Mouse (Mus musculus) activated CD4-positive, CD25-positive, alpha-beta regulatory T cell, adult 4 months (primary cell): ENCODE results near the gene Nap1l1. TPM values are rescaled to one million over a fixed set of nuclear protein-coding genes. Genes with fewer than 3 reads are reported as not detected.
"Not testable (repeated sequence)": the region's sequence is repeated elsewhere in the genome, so short reads cannot be mapped to it uniquely, and the experiment has no call there.

Source experiments
- ATAC-seq: one replicate; pipeline ENCODE4 v1.8.0; 2017
- polyA plus RNA-seq, 2 experiments: library from polyadenylated mRNA; unstranded; fragments of 100-300 nt; shearing (Covaris generic); gene quantifications; one replicate each; pipeline ENCODE4 v1.2.1; 2017

Nap1l1 gene
- polyA plus RNA-seq, 2 experiments from 2014 or later, result 155 to 159 TPM

DNA sequence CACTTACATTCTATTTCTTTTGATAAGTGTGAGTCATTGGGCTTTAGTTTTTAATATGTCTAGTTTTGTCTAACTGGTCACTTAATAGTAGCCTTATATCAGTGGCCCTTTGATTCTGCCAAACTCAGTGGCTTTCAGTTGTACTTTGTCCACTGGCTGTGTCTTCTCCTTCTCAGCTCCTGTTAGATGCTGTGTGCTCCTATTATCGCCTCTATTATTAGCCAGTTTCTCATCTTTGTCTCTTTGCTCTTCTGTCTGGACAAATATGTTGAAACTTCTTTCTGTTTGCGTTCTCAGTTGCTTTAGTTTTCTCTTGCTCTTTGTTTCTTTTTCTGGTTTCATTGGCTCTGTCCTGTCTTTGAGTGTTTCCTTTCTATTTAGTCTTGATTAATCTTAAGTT, 9.6 kb downstream of the Nap1l1 start:
- ATAC-seq, result no peak

DNA sequence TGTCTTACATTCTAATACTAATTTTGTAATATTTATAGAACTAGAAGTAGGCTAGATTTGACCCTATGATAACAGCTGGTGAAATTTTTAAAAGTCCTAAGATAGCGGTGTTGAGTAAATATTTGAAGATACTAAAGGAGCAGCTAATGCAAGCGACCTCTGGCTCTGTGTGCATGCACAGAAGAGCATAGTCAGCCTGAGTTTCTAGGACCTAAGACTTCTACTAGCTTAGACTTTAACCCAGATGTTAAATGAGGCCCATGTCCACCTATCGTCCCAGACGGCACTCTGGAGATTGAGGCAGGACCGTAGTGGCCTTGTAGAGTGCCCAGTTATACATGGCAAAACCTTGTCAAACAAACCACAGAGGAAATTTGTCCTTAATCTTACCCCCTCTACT, 11.1 kb downstream of the Nap1l1 start:
- ATAC-seq, result no peak

DNA sequence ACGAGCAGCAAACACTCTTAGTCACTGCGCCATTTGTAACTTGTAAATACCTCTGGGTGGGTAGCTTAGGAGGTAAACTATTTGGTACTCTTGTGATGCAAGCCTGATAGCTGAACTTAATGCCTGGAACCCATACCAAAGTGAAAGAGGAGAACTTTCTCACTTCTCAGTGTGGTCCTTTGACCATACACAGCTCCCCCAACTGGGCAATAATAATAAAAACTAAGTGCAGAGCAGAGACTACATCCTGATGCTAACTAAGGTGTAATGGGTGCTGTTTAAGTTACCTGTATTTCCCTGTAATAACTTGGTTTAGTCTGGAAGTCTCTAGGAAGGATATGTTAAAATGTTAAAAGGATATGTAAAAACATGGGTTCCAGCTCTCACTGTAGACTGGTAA, 15.8 kb downstream of the Nap1l1 start:
- ATAC-seq, result peak; percentile 33

DNA sequence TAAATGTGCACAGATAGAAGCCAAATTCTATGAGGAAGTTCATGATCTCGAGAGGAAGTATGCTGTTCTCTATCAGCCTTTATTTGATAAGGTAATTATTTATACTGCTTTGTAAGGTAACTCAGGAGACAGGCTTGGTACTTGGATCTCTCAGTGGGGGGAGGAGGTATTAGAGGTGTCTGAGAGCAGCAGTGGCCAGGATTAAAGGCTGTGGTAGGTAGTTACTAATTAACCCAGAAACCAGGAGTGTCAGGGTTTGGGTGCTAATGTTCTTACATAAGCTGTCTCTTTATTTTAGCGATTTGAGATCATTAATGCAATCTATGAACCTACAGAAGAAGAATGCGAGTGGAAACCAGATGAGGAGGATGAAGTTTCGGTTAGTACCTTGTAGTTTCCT, 17.1 kb downstream of the Nap1l1 start:
- not testable (repeated sequence) for ATAC-seq

DNA sequence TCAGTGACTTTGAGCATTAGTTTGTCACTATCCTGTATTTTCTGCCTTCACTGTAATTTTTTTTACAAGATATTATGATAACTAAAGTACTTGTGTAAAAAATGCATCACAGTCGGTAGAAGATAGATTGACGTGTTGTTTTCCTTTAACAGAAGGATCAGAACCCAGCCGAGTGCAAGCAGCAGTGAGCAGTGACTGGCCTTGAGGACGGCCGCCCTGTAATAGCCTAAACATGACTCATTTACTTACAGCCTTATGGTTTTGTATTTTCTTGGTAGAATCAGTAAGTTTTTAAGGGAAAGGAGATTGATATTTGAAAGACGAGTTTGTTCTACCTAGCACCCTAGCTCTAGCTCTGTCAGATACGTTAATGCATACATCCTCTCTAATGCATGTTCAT, 22.9 kb downstream of the Nap1l1 start:
- no peak for ATAC-seq

DNA sequence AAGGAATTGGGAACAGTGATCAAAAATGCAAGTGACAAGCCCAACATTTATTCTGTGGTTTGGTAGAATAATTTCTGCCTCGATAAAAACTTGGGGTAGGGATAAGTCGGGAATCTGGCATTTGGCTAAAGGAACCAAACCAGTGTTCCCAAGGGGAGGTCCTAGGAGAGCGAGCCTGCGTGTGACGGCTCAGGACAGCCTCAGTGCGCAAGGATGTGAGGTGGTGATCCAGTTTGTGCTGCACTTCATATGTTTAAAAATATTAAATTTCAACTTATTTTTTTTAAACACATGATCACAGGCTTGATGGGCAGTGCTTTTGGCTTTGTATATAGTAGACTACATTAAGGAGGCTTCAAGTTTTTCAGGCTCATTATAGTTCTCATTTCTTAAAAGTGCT, 26.9 kb downstream of the Nap1l1 start:
- no peak for ATAC-seq

DNA sequence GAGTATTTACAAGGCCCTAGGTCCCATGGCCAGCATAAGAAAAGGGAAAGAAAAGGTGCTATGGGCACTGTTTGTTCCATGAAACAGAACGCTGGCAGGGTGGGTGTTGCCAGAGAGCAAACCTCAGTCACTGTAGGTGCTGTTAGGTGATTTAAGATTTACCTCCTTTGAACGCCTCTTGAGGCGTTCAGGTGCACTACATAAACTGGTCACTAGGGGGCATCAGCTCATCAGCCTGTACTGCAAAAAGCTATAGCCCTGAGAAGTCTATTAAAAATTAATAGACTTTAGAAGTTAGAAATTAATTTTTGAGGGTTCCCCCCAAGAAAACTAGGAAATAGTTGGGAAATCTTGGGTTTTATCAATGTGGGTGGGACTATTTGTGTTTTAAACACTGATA, 30.0 kb downstream of the Nap1l1 start:
- ATAC-seq, result no peak

DNA sequence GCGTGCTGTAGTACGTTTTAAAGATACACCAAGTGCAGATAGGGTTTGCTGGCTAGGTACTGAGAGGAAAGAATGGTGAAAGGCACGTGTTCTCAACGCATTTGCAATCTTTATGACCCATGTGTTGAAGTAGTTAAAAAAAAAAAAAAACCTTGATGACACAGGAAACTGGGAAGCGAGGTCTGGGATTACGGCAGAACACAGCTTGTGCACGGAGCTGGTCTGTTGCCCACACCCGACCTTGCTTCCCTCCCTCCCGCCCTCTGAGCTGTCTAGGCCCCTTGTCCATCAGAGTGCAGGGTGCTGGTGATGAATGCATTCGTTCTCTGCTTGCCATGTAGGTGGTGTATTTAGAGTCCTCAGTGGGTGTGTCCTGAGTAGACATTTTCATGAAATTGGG, 30.7 kb downstream of the Nap1l1 start:
- ATAC-seq, result no peak

DNA sequence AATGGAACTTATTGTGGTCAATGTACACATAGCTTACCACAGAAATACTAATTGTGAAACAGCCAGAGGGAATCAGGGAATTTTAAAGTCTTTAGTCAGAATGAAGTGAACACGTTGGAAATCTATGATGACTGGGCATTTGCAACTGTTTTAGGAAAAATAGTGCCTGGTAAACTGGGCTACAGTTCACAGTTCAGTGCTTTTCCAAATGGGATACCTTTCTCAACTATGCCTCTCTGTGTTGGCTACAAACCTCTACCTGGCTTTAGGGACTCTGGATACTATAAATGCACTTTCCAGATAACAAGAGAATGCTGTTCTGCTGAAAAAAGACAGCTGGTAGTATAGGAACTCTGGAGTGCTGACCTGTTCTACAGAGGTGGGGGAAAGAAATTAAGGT, 31.6 kb downstream of the Nap1l1 start:
- no peak for ATAC-seq

DNA sequence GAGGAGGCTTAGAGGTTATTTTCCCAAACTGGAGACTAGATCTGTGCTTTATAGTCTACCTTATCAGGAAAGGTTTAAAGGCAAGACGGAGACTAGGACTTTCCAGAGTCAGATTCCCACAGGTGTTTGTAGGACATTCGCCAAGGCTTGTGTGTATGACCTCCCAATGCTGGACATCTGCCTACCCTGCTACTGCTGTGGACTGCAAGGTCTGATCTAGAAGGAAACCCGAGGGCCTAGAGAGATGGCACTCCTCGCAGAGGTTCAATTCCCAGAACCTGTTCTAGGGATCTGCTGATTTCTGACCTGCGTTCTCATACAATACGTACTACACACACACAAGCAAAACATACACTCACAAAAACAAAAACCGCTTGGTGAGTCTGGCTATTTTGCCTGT, 32.4 kb downstream of the Nap1l1 start:
- no peak for ATAC-seq

DNA sequence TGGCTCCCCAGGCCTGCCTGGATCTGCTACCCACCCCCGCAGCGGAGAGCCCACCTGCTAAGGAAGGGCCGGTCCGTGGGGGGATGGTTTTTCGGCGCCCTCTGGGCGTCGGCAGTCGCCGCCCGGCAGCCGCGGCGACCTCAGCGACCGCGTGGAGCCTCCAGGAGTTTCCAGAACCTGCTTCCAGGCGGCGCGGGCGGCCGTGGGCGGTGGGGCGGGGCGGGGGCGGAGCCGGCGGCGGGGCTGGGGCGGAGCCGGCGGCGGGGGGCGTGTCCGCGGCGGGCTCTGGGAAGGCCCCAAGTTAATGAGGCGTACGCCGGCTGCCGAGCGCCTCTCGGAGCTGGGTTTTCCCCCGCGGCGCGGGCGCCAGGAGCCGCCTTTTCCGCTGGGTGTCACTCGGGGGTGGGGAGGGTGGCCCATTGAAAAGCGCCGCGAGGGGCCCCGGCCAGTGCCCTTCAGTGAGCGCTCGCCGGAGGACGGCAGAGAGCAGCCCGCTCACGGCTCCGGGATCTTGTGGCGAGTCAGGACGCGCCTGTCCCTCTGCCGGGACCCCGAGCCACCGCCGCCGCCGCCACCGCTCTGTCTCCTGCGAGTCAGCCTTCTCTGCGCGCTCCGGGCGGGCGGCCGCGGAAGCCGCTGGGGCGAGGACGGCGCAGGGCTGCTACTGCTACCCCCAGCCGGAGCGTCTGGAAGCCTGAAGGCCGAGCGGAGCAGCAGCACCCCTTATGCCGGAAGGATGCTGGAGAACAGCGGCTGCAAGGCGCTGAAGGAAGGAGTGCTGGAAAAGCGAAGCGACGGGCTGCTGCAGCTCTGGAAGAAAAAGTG, 33.3 kb downstream of the Nap1l1 start, which contains the start of gene Phlda1:
TSS of gene Phlda1 (plus strand) at position 186 of the 825 bp plus-strand sequence.
- ATAC-seq, result peak; percentile 85

DNA sequence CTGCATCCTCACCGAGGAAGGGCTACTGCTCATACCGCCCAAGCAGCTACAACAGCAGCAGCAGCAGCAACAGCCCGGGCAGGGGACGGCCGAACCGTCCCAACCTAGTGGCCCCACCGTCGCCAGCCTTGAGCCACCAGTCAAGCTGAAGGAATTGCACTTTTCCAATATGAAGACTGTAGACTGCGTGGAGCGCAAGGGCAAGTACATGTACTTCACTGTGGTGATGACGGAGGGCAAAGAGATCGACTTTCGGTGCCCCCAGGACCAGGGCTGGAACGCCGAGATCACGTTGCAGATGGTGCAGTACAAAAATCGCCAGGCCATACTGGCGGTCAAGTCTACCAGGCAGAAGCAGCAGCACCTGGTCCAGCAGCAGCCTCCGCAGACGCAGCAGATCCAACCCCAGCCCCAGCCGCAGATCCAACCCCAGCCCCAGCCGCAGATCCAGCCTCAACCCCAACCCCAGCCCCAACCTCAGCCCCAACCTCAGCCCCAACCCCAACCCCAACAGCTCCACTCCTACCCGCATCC, 34.0 kb downstream of the Nap1l1 start:
- ATAC-seq, result peak; percentile 19

DNA sequence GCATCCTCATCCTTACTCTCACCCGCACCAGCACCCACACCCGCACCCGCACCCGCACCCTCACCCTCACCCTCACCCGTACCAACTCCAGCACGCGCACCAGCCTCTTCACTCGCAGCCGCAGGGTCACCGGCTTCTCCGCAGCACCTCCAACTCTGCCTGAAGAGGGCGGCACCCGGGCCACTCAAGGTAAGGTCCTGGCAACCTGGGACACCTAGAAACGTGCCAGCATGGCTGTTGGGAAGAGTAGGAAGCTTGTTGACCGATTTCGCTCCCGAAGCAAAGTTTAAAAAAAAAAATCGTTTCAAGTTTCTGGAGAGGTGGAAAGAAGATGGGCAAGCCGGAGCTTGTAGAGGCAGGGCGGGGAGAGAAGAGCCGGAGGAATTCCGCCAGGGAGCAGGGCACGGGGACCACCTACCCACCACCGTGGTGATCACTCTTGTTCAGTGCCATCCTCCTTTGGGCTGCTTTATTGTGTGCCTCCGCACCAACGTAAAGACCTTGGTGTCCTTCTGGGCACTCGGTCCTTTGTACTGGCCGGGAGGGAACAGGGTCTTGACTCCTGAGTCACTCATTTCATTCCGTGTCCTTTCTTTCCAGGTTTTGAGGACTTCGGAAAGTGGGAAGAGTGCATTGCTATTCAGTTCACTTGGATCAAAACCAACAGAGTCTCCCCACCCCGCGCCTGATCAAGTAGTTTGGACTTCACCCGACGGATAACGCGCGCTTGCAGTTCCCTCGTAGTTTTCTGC, 34.6 kb downstream of the Nap1l1 start:
- ATAC-seq, result peak; percentile 21

DNA sequence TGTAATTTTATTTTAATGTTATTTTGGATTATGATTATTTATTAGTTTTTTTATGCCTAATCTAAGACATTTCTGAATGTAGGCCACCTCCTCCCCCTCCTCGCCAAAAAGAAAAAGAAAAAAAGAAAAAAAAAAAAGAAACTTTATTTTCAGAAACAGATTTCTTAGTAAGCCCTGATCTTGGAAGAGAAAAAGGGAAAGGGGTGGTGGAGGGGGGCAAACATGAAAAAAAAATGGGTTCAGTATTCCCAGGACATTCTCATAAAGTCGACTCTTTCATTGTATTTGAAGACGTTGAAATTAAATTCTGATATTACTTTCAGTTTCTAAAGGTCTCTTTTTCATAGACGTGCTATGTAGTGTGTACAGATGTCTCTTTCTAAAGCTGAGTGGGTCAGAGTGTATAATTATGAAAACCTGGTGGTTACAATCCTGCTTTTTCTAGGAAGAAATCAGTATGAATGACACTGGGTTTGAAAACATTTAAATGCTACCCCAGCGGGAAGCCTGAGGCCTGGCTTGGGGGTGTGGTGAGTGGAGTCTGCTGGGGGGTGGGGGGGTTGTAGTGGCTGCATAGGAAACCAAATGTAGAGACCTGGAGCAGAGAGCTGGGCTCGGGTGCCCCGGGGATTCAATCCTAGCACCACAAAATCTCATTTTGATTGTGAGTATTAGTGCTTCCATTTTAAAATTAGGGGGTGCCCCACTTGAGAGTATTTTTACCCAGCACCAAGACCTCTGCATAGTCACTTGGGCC, 35.5 kb downstream of the Nap1l1 start:
- no peak for ATAC-seq

DNA sequence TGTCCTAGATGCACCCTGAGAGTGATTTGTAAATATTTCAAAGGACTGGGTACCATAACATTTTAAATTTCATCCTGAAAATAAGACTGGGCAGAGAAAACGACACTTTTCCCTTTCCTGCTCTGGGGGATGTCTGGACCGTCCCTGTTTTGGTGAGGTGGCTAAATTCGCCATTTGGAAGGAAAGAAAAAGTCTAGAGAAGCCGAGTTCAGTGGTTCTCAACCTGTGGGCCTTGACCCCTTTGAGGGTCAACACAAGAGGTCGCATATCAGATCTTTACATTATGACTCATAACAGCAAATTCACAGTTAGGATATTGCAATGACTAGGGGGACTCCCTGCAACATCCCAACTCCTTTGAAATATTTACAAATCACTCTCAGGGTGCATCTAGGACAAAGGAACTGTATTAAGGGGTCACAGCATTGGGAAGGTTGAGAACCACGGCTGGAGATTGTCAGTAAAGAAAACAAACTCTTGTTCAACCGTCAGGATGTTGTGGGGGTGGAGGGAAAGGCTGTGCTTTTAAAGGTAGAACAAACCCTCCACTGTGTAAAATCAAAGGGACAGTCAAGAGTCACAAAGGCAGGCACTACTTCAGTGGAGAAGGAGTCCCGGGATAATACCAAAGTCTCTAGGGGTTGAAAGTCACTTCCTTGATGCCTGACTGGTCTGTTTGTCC, 36.2 kb downstream of the Nap1l1 start:
- ATAC-seq, result no peak

DNA sequence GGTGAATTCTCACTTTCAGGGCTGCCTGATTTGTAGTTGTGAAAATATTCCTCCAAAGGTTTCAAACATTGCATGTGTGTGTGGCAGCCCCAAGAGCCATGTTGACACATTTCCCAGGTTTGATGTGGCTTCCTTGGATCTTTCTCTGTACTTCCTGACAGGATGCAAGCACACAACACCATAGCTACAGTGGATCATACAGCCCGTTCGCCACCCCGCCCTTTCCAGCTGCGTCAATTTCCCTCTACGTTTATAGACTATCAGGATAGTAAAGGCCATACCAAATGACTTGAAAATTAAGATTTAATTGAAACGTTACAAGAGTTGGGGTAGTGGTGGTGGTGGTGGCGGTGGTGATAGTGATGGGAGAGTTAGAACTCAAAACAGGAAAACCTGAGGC, 37.0 kb downstream of the Nap1l1 start:
- ATAC-seq, result no peak

DNA sequence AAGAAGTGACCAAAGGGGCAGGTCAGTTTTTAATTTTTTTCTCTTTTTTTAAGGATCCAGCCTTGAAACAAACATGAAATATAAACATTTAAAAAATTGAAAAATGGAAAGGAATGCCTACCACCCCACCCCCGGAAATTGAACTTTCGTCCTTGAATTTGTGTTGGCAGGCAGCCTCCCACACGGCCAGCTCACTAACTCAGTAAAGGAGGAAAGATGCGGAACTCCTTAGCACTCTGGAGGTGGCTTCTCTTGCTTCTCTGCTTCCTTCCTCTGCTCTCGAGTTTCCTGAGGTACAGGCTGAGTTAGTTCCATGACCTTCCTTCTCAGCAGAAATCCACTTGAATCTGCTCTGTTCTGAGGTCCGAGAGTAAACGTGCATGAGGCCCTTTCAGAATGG, 37.8 kb downstream of the Nap1l1 start:
- no peak for ATAC-seq

DNA sequence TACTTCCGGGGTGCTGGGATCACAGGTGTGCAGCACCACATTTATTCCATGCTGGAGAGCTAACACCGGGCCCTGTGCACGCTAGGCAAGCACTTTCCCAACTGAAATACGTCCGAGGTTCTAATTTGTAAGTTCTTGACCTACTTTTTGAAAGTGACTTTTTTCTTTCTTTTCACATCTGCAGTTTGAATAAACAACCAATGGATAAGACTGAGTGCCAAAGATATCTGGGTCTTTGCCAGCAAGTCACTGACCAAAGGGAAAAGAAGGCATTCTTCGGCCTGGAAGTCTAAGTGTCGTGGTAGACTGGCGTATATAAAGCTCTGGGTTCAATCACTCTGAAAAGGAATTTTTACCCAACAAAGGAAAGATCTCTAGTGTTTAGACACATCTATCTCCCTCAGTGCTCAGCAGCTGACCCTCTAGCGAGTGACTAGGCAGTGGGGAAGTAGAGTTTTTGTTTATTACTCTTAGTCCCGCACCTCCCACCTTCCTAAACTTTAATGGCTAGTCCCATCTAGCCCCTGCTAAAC, 39.1 kb downstream of the Nap1l1 start:
- no peak for ATAC-seq

DNA sequence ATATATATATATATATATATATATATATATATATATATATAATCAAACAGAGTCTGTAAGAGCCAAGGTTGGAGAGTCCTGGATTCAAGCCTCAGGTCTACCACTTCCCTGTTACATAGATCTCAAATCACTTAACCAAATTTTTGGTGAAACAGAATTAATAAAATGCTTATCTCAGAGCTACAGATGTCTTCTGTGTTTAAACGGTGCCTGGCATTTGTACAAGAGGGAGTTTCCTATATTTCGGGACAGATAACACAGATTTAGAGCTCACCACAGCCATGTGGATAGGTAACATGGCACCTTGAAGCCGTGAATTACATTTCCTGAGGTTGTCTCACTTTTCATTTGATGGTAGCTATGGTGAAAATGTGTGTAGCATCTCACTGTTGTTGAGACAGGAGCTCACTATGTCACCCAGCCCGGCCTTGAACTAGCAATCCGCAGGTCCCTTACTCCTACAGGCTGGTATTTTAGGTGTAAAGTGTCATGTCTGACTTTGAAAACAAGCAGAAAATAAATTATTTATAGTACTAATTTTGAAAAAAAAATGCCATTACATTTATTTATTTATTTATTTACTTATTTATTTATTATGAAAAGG, 41.4 kb downstream of the Nap1l1 start:
- ATAC-seq, result no peak

DNA sequence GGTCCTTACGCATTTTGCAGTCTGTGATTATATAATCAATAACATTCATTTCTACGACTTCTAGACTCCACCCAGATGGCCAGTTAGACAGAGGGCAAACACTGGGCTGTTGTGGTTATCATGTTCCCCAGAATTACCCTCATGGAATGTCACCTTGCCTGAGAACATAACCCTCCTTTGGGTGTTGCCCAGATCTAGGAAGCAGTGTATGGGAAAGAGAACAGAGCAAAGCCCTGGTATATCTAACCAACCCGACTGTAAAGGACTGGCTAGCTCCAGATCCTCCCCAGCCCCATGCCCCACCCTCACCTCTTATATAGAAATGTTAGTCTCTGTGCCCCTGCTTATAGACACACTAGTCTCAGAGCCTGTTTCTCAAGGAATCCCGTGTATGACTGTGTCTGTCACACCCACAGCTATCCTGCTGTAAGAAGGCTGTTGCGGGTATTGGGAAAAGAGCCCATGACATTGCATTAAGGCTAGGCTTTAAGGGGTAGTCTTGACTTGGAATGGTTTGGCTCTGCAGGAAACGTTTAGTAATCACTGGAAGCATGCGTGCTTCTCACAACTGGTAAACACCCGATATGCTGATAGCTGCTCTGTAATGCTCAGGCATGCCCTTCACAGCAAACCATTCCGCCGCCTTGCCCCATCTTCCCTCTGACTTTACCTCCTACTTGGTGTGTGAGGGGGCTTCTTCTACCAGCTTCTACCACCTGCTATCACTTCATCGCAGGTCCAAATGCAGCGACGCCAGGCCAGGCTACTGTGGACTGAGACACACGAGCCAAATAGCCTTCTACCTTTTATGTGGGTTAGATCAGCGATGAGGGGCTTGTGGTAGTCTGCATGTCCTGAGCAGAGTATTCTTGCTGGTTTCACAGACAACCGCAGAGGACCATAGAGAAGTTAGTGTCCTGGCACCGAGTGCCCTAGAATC, 42.3 kb downstream of the Nap1l1 start:
- no peak for ATAC-seq

DNA sequence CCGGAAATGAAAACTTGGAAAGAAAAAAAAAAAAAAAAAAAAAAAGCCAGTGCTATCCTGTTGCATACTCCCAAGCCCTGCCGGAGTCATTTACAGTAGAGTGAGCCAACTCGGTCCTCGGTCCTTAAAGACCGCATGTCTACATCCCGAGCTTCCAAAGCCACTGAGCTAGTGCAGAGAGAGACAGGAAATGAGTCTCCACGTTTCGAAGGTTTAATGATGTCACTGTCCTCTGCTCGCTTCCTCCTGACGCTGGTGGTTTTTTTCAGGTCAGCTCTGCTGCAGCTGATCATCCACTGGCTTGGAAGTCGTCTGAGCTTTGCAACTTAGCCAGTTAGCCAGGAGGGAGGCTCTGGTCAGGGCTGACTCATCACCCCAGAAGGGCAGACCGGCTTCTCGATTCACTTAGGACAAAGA, 43.2 kb downstream of the Nap1l1 start:
- peak; percentile 97 for ATAC-seq
